Mouse (Mus musculus): ENCODE data around the gene Ccdc71.

The Ccdc71 gene

DNA sequence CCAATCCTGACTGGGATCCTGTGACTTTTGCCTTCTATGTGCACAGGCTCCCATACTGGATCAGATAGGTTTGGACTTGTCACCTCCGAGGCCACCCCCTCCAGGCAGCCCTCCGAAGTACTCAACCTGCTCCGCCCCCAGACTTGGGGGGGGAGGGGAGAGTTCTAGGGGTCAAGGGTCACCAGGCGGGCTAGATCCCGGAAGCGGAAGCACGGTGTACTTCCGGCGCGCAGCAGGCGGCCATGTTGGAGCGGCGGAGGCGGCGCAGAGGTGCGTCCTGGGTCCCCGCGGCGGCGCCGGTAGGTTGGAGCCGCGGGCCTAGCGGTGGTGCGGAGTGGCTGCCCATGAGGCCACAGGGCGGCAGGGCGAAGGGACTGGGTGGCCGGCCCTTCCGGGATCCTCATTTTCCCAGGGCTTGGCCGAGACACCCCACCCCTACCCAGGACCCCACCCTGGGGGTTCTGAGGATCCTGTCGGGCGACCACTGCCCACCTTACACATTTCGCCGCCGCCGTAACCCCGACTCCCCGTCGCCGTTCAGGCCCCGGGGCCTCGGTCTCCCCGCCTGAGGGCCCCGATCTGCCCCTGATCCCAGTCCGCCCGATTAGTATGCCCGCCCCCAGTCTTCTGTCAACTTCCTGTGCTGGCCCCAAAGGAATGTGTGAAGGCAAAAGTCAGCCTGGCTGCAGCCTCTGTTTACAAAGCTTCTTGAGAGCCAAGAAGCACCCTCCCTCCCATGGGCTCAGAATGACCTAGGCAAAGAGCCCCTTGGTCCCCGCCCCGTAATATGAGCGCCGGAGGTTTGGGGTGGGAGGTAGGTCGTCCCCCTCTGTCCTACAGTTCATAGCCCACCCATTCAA is at the start of gene Ccdc71:
Gene Ccdc71 (plus strand): TSS at position 209 of the 860 bp plus-strand sequence.
- in situ Hi-C loops (cut with MboI, MseI): no loop called here

GRCm38 (mm10) chr9:108411381-108411942 is 48.9 kb upstream of the Ccdc71 start:
- in situ Hi-C loops (cut with MboI, MseI): no loop called here

DNA sequence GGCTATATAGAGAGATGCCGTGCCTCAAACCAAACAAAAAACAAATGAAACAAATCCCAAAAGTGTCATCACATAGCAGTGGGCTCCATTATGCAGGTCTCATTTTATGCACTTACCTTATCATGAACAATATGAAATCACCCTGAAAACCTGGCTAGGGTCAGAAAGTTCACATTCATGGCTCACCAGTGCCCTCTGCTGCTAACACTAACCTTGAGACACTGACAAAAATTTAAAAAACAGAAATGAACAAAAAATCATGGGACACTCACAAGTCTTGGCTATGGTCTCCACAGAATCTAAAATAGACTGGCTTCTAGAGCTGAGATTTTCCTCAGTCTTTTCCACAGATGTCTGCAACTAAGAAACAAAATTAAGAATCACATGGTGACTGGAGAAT is 48.1 kb upstream of the Ccdc71 start:
- in situ Hi-C loops (cut with MboI, MseI): no loop called here

GRCm38 (mm10) chr9:108428384-108428783 is 31.9 kb upstream of the Ccdc71 start, which contains the start of gene Ccdc36:
Gene Ccdc36, minus strand, starts transcription at chr9:108428484.
- in situ Hi-C loops (cut with MboI, MseI): no loop called here

DNA sequence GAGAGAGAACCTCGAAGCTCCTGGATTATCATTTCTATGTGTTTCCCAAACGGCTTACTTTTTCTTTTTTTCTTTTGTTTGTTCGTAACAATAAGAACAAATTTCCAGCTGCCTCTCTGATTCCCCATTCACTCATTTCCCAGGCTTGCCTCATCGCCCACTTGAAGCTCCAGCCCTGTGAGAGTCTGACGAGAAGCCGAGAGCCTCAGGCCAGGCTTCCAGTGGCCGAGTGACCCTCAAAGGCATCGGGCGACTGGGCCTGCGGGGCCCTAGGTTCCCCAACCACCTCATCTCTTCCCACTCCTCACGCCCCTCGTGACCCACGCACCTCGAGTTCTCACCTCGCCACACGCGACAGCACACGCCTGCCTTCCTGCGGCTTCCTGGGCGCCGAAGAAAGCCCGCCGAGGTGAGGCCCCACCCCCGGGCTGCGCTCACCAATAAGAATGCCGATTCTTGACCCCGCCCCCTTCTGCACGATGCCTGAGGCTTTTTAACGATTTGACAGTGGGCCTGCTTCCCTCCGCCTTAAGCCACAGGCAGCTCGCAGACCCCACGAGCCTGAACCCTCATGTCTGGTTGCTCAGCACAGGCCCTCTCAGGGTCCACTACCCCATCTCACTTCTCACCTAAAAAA is 28.8 kb upstream of the Ccdc71 start:
- in situ Hi-C loops (cut with MboI, MseI): no loop called here

DNA sequence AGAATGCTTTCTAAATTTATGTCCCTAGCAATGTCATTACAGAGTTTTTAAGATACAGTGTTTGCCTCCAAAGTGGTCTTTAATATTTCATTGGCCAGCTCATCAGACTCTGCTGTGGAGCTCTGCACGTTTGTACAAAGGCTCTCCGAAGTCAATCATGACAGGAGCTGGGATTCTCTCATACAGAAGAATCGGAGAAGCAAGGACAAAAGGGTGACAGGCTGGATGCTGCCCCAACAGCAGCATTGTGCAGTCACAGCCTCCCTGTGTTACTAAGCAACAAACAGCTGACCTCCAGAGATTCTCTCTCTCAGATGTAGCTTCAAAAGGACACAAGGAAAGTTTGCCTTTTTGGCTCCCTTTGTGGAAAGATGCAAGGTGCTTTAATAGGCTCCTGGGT is 24.1 kb upstream of the Ccdc71 start, which contains the start of gene BC048562:
Gene BC048562 (plus strand): TSS at position 301 of the 400 bp plus-strand sequence.
- in situ Hi-C loops (cut with MboI, MseI): no loop called here

DNA sequence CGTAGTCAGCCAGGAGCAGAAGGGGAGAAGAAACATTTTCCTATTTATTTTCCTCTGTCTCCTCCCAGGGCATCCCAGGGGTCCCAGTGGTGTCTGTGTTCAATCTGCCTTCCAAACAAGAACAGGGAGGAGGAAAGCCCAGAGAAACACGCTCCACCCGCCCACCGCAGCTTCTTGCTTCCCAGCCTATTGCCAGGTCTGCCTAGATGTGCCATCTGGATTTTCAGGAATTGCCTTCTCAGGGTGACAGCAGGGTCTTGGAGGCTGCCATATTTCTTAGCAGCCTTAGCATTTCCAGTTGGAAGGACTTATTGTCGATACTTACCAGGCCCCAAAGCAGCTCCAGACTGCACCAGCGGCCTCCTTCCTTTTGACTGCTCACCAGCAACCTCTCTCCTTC is 21.2 kb upstream of the Ccdc71 start:
- in situ Hi-C loops (cut with MboI, MseI): no loop called here

DNA sequence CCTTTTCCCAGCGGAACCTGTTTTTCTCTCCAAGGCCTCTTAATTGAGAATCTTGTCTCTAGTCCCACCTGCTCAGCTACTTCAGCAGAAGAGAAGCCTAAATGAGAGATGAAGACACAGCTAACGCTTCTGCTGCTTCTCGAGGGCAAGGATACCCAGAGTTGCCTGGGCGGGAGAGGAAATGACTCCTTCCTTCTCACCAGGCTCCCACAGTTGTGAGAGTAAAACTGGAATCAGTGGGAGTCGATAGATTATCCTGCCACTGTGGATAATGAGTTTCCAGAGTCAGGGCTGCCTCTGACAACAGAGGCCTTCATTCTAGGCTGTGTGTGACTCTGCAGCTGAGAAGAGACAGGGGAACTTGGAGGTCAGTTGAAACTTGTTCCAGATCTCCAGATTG is 19.8 kb upstream of the Ccdc71 start:
- in situ Hi-C loops (cut with MboI, MseI): no loop called here

- in situ Hi-C loops (cut with MboI, MseI): no loop called here
Measured at GRCm38 (mm10) chr9:108441236-108441919, 18.9 kb upstream of the Ccdc71 start.

- in situ Hi-C loops (cut with MboI, MseI): no loop called here
Measured at GRCm38 (mm10) chr9:108445125-108445524, 15.2 kb upstream of the Ccdc71 start.

DNA sequence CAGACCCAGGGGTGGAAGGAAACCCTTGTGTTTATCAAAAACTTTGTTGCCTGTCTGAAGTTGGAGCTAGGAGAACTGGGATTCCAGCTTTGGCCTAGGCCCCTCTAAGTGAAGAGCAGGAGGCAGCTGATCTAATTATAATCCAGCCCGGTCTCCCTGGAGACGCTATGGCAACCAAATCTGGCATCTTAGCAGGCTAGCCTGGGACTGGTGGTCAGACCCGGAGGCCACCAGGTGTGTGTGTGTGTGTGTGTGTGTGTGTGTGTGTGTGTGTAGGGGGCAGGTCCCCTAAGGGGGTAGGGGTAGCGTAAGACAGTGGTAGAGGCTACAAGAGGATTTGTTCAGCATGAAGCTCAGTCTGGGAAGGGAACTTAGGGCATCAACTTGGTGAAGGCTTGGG is 10.5 kb upstream of the Ccdc71 start:
- in situ Hi-C loops (cut with MboI, MseI): no loop called here

DNA sequence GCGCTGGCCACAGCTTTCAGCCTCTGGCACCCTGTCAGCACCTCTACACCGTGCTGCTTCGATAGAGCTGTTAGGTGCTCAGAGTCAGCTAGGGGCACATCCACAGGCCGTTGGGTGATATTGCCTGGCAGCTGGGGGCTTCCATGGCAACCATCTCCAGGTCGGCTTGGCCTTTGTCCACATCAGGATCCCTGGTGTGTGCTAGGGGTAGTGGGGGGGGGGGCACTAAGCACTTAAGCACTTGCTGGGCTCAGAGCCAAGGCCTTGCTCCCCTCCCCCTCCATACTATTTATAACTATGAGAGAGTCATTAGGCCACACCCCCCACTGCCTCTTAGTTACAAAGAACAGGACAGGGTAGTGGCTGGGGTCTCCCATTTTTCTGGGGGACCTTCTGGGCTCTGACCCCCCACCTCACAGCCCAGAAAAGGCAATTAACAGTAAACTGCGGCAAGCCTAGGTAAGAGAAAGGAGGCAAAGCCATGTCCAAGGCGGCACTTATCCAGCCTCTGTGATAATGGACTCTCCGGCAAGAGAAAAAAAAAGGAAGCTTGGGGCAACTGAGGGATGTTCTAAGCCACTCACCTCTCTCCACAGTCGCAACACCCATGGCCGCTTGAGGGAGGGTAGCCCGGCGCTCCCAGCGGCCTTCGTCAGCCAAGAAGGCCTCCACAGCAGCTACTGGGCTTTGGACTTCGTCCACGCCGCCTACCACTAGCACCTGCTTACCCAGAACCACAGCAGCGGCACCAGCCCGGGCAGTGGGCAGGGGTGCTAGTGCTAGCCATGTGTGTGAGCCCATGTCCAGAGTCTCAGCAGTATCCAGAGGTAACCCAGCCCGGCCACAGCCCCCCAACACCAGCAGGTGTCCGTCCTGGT is 9.8 kb upstream of the Ccdc71 start:
- in situ Hi-C loops (cut with MboI, MseI): no loop called here

GRCm38 (mm10) chr9:108451170-108451493 is 9.2 kb upstream of the Ccdc71 start:
- in situ Hi-C loops (cut with MboI, MseI): no loop called here

GRCm38 (mm10) chr9:108451519-108452160 is 8.7 kb upstream of the Ccdc71 start:
- in situ Hi-C loops (cut with MboI, MseI): no loop called here

GRCm38 (mm10) chr9:108452291-108452906 is 7.9 kb upstream of the Ccdc71 start:
- in situ Hi-C loops (cut with MboI, MseI): no loop called here

DNA sequence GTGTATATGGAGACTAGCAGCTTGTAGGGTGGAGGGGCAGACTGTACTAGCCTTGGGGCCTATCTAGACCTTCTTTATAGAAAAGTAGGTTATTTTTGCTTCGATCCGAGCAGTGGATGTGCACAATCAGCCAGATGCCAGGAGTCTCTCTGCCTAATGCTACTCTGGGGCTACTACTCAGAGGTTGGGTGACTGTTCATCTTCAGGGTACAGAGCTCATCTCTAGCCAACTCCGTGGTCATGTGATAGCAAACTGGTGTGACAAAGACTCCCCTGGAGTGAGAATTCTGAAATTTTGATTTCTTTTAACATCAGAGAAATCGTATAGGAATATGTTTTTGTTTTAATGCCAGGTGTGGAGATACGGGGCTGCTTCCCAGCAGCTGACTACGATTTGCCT is 7.4 kb upstream of the Ccdc71 start:
- in situ Hi-C loops (cut with MboI, MseI): no loop called here

DNA sequence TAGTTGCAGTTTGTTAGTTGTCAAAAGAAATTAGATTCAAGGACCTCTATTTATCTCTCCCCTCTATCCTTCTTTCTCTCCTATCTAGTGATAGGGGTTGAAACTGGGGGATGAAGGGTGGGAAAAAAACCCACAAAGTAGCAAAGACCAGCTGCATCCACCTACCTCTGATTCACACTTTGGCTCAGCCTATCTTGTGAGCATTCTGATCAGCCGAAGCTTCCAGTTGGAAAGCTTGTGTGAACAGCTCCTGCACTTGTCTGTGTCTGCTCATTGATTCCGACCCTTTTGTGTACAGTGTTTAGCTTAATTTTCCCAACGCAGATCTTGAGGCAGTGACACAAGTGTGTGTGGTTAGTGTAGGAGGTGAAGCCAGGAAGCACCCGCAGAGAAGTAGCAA is 6.9 kb upstream of the Ccdc71 start:
- in situ Hi-C loops (cut with MboI, MseI): no loop called here

- in situ Hi-C loops (cut with MboI, MseI): no loop called here
Measured at GRCm38 (mm10) chr9:108454429-108454828, 5.9 kb upstream of the Ccdc71 start.

DNA sequence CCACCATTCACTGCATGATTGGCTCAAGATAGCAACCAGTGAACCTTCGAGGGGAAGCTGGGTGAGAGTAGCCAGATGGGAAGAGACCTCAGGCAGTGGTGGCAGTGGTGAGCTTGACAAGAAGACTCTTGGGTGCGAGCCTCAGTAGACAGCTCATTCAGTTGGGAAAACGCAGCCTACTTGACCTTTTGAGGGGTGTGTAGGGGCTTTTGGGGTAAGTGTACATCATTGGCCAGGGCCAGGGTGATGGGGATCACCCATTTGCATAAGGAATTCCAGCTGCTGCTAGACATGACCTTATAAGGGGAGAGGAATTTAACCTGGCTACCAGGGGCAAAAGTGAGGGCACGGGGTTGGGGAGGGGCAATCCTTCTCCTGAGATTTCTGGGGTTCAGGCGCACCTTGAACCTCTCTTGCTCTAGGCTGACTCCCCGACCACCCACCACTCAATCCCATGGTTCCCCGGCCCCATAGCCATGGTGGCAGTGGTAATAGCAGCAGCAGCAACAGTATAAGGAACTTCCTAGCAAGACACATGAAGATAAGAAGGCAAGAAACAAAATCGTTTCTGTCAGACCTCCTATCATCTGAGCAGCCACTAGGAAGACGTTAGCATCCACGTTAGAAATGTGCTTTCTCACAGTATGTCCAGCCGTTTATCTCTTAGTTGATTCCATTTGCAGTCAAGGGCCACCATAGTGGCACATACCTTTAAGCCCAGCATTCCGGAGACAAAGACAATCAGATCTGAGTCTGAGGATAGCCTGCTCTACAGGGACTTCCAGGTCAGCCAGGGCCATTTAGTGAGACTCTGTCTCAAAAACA is 4.4 kb upstream of the Ccdc71 start:
- in situ Hi-C loops (cut with MboI, MseI): no loop called here
